Mouse (Mus musculus): ENCODE results near the gene Htr1d.
A peak's percentile ranks its signal among the peaks of the same experiment; 100 is the strongest.

Gene Htr1d

DNA sequence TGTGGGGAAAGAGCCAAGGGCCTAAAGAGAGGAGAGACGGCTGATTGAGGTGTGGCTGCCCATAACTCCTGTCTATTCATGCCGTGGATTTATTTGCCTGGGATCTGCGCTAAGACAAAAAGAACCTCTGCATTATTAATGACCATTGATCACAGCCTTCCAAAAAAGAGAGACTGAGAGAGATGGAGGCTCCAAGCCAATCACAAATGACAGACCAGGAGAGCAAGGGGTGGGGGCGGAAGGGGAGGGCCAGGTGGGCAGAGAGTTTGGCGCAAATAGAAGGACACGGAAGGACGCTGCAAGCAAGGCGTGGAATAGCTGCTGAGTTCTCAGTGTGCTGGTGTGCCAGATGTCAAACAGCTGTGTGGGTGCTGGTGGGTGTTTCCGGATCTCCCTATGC, at the start of gene Htr1d:
Htr1d (plus strand) TSS at position 301 of the 400 bp plus-strand sequence.
- DNase-seq, result no peak

DNA sequence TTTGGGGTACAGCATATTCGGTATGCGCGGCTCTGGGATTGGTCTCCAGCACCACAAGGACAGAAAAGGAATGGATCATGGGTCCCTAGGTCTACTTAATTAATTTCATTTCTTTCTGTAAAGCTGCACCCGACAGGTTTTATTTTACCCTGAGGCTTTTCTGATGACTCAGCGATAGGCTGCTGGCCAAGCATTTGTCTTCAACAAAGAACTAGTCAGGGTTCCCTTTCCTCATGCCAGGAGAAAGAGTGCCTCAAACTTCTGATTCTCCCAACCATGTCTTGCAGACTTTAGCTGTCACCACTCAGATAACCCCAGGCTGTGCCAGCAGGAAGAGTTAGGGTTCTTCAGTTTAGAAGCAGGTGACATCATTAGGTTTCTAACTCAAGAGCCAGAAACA, 46.3 kb upstream of the Htr1d start:
- DNase-seq, result no peak

DNA sequence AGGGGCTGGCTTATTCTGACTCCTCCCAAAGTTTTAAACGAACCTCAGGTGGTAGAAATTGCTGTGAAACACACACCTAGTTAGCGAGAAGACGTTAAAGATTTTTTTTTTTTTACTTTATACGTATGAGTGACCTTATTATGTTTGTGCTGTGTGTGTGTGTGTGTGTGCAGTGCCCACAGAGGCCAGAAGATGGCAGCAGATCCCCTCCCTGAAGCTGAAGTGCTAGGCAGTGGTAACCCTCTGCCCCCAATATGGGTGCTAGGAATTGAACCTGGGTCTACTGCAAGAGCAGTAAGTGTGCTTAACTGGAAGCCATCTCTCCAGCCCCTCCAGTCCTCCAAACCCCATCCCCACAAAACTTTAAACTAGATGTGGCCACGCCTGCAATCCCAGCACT, 40.3 kb upstream of the Htr1d start:
- DNase-seq, result no peak

DNA sequence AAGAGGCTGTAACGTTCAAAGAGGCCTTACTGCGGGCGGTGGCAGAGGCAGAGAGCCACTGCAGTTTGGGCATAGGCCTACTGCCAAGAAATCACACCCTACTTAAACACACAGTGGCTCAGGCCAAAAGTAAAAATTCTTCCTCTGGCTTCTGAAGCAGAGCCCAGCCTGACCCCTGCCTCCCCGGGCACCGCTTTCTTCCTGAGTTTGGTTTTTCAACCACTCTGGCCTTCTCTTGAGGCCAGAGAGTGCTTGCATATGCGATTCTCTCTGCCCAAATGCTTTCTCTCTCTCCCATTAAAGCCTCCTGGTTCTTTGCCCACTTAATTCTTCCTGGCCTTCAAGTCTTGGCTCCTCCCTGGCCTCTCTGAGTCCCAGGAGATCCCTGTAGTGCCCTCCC, 39.5 kb upstream of the Htr1d start:
- no peak for DNase-seq

DNA sequence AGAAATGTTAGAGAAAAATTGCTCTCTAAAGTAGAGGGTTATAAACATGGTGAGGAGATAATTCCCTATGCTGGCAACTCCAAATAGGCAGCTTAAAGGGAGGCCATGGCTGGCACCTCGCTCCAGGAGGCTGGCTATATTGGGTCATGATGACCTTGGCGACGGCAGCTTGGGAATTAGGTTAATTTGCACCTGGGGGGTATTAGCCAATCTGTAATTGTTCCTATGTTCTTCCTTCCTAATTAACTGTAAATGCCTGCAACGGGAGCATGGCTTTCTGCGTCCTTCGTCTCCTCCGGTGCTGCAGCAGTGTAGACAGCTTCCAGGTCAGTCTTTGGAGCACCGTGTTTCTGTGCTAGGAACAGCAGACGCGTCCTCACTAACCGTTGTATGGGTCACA, 36.1 kb upstream of the Htr1d start:
- DNase-seq, result peak; percentile 8

DNA sequence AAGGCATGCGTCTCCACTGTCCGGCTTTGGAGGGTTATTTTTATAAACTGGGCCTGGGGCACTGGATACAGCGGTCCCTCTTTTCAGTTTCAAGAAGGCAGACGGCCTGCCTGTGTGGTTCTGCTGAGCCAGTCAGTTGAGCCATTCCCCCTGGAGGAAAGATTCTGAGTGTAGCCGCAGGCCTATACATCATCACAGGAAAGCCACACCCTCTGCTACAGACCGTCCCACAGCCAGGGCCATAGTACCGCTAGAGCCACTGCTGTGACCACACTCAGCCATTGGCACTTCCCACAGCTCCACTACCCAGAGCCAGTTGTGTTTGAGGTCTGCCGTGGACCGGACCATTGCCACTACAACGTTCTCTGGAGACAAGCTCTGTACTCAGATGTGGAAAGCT, 21.5 kb upstream of the Htr1d start:
- no peak for DNase-seq

DNA sequence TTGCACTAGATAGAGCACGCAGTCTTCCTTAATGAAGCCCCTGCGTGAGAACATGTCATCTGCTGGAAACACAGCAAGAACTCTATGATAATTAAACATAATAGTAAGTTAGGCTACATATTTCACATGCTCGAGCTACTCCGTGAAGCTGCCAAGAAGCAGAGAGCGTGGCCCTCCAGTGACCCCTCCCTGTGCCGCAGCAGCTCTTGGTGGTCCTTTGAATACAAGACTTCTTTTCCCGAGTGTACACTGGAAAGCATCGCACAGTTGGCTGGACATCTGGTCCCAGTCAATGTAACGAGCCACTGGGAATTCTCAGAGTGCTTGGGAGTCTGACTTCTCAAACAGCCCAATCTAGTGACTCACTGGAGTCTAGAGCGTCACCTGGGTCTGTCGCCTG, 15.5 kb upstream of the Htr1d start:
- no peak for DNase-seq

DNA sequence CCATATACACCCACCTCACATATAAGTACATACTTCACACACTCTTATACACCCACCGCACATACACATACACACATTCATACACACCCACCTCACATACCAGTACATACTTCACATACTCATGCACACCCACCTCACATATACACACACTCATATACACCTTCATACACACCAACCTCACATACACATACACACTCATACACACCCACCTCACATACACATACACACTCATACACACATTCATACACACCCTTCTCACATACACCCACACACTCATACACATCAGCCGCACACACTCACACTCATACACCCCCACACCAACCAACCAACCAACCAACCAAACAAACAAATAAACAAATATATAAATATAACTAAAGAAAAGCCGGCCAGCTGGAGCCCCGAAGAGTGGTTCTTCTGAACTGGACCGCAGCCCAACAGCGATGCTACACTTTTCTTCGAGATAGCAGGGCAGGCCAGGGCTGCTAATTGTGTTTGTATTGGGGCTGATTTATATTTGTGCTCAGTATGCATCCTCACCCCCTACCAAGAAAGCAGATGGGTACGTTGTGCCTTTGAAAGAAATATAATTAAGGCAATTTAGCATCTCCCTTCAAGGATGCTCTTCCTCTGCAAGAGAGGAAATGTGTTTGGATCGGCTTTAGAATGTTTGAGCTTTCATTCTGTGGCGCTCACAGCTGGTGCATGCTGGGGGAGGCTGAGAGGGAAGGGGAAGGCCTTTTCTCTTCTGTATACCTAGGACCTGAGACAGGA, 11.1 kb upstream of the Htr1d start:
- no peak for DNase-seq

DNA sequence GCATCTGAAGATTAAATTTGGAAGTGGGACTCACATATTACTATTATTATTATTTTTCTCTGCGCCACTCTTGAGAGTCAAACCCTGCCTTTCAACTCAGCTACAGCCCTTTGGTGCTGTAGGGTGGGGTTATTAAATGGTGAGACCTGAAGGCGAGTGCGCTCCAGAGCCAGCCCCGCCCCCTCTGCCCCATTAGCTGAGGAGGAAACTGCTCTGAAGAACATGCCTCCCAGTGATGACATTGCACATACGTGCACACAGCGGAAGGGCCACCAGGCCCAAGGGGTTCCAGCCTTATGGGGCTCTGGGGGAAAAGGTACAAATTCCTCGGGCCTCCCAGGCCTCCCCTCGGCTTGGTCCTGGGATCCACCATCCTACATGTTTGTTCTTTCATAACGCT, 7.8 kb upstream of the Htr1d start:
- no peak for DNase-seq

DNA sequence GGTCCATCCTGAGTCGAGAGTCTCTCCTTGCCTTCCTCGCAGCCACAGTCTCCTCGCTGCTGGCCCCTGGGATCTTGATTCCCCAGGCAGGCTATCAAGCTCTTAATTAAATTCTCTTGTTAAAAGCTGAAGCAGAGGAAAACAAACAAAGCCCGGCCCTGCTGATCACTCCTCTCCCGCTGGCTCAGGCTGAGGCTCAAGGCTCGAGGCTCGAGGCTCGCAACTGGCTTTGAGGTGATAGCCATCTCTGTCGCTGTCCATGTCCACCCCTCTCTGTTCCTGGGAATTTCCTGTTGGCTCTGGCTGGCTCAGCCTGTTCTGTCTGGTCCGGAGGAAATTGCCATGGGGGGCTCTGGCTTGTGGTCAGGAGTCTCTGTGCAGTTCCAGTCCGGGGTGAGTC, 4.4 kb upstream of the Htr1d start:
- DNase-seq, result peak in 1 of 2 experiments; percentile 13

DNA sequence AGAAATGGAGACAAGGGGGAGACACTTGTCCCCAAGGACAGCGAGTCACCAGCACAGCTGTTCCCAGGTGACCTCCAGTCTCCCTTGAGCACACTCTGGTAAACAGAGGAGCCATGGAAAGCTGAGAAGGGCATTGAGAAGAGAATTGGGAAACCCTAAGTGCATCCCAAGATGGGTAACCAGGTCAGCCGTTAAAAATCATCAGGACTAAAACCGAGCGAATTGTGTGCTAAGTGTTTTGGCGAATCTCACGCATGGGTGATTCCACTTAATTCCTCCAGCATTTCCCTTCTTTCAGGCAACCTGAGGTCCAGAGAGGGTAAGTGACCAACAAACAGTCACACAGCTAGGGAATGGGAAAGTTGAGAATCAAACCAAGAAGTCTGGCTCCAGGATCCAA, 3.9 kb upstream of the Htr1d start:
- no peak for DNase-seq

DNA sequence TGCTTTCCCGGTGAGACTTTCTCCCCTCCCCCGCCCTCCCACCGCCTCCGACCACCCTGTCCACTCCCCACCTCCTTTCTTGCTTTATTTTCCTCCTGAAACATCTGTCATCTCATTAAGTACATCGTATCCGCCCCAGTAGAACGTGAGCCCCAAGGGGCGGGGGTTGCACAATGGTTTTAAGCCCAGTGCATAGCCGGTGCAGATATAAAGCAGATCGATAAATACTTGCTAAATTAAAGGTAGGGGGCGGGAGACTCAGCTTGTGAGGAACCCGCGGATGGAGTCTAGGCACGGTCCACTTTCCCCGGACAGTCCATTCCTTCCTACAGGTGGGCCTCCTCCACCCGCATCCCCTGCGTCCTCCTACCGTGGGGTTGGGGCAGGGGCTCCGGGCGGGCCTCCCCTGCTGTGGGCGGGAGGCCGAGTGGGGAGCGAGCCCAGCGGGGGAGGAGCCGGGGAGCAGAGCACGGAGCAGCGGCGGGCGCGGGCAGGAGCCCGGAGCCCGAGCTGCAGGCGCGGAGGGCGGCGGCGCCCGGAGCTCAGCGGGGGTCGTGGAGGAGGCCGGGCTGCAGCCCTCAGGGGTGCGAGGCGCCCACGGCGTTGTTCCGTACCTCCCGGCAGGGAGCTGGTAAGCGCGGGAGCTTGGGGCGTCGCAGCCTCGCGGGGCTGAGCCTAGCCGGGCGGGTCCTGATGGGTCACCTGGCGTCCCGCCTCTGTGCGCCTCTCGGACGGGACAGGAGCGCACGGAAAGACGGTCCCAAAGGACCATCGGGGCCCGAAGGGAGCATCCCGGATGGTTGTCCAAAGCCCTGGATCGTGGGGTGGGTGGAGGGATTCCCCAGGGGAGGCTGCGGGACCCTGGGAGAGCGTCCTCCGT, 1.0 kb downstream of the Htr1d start:
- peak; percentile 5 to 15 for DNase-seq

DNA sequence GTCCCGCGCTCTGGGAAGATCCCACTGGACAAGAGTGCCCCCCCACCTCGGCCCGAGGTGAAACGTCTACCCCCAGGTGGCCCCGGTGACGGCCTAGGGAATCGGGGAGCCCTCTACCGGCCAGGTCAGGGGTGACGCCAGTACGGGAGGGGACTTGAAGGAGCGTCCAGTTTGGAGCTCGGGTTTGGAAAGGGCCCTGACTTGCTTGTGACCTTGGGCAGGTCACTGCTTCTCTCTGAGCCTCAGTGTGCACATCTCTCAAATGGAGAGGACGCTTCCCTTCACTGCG, 1.6 kb downstream of the Htr1d start:
- peak; percentile 49 to 71 for DNase-seq

DNA sequence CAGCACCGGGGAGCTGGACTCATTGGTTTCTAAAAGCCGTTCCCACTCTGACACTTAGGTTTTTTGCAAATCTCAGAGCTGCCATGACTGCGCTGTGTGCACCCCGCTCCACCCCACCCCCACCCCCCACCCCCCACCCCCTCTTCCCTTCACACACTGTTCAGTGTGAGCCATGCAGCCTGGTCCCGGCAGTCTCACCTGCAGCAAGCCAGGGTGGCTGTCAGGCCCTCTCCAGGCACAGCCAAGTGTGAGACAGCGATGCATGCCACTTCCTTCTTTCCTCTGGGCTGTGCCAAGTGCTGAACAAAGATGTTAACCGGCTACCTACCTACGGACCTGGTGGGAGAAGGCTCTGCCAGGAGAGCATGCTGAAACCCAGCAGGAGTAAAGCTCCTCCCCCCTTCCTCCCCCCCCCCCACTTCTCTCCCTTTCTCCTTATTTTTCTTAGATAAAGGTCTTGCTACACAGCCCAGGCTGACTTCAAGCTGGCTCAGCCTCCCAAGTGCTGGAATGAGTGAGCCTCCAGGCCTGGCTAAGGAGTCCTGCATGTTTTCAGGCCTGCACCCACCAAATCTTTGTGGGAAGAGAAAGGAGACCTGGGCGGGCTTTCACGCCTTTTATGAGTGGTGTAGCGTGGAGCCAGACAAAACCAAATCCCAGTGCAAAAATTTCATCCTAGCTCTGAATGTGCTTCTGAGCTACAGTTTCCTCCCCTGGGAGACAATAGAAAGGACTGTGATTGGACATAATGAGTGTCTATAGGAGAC, 7.5 kb downstream of the Htr1d start:
- peak; percentile 9 to 17 for DNase-seq

DNA sequence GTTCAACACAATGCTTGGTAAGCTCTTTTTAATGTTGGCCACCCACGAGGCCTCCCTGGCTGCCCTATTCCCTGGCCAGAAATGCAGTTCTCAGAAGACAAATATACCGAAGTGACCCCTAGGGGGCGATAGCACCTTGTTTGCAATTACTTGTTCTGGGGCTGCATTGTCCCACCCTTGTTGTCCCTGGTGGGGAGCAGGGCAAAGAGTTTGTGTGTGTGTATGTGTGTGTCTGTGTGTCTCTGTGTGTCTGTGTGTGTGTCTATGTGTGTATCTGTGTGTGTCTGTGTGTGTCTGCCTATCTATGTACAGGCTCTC, 8.0 kb downstream of the Htr1d start:
- DNase-seq, result peak; percentile 73 to 84

DNA sequence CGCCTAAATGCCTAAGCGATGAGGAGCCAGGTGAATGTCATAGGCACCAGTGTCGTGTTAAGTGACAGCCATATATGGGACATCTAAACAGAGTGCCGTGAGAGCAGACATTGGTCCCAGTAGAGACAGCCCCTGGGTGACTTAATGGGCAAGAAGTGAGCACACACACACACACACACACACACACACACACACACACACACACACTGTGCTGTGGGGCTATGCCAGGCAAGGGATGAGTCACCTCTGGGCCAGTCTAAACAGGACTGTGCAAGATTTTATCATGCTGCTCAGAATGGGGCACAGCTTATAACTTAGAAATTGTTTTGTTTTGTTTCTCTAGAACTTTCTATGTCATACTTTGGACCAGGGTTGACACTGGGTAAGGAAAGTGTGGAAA, 10.7 kb downstream of the Htr1d start:
- DNase-seq, result no peak

DNA sequence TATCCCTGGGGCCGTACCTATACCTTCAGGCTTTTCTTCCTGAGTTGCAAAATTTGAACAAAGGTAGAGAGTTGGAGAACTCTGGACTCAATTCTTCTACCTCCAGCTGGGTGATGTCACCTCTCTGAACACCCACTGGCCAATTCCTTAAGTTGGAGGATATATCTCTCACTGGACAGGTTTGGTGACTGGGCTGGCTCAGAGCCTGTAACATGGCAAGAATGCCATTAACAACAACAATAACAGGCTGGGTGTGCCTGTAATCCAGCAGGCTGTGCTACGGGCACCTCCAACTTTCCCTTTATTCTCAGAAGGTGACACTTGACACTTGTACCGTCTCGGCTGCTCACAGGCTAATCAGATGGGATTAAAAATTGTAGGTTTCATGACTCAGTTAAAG, 15.8 kb downstream of the Htr1d start:
- no peak for DNase-seq

DNA sequence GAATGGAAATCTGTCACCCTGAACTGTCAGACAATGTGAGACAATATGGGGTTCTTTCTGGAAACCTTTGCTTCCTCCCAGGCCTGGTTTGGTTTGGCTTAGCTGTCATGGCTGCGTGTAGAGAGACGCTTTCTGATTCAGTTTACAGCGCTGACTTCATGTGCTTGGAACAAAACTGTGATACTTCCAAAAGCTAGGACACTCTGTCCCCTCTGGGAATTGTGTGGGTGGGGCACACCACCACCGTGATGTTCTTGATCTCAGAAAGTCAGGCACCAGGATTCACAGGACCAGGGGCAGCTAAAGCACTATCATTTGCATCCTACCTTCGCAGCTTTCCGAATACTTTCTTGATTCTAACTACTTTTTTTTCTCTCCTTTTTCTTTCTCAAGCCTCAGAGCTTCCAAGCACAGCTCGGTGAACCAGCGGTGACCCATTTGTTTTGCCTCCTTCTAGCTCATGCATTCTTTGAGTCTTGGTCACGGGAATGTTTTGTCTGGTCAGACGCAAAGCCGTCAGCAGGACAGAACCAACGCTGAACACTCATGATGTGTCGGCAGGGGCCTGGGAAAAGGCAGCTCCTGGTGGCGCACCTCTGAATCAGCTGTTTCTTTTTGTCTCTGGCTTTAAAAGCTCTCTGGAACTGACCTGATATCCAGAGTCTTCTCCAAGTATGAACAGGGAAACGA, 18.2 kb downstream of the Htr1d start:
- no peak for DNase-seq

DNA sequence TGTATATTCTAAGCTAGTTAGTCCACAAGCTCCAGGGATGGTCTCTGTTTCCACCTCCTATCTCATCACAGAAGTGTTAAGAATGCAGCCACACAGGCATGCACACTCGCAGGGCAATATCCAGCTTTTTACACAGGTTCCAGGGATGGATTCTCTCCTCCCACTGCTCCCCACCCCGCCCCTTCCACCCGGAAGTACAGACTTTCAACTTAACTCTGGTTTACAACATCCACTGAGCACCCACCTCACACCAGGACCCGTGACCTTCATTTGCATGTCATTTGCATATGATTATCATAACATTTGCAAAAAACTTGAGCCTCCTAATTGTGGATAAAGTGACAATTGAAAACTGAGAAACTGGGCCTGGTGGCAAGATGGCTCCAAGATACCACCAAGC, 21.2 kb downstream of the Htr1d start:
- no peak for DNase-seq

DNA sequence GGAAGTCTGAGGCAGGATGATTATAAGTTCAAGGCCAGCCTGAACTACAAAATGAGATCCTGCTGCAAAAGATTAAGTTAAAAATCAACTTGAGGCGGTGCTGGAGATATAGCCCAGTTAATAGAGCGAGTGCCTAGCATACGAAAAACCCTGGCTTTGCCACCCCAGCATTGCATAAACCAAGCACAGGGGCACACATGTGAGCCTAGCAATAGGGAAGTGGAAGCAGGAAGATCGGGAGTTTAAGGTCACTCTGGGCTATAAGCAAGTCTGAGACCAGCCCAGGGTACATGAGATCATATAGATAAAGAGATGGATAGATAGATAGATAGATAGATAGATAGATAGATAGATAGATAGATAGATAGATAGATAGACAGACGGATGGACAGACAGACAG, 26.5 kb downstream of the Htr1d start:
- DNase-seq, result no peak

DNA sequence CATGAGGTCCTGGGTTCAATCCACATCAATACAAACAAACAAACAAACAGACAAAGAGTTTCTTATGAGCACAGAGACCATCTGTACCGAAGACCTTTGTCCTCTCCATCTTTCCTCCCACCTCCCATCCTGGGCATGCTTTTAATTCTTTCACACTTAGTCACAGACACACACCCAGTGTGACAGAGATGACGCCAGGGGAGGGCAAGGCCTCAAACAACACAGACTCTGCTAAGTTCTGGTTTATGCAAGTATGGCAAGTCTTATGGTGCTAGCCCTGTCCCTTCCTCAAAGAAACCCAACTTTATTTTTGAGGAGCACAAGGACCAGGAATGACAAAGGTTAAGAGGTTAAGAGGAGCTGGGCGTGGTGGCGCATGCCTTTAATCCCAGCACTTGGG, 26.9 kb downstream of the Htr1d start:
- no peak for DNase-seq

DNA sequence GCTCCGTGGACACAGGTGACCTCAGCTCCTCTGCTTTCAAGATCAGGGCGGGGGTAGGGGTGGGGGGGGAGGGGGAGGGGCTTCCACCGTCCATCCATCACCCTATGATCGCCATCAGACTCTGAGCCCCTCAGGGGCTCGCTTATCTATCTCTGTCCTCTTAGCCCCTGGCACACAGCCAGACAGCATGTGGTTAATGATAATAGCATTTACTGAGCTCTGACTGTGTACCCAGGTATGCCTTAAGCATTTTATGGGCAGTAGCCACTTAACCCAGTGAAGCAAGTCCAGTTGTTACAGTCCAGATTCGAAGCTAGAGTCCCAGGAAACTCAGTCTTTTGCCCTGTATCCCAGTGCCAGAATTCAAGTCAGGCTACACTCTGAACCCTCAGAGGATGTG, 28.2 kb downstream of the Htr1d start:
- peak in 1 of 2 experiments; percentile 27 for DNase-seq

DNA sequence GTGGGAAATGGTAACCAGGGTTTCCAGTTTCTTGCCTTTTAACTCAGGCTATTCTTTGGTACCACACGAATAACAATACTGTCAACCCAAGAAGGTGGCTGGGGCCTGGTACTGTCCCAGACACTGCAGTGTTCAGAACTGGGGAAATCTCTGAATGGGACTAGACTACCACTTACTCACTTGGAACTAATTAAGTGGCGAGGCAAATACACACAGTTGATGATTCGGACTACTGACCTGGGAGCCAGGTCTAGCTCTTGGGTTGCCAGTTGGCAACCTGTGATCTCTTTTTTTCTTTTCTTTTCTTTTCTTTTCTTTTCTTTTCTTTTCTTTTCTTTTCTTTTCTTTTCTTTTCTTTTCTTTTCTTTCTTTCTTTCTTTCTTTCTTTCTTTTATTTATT, 29.0 kb downstream of the Htr1d start:
- DNase-seq, result no peak

All from cerebellum, postnatal 14 days (tissue).